Mouse (Mus musculus) midbrain, embryonic 12.5 days (tissue): ENCODE measurements around the gene Rab21. TPM values are rescaled to one million over a fixed set of nuclear protein-coding genes. Genes with fewer than 3 reads are reported as not detected.
A peak's percentile ranks its signal among the peaks of the same experiment; 100 is the strongest.

Experiments
- ATAC-seq: fragments of 200-750 bp; cut with Nextera tagmentation; 2 replicates; pipeline ENCODE4 v1.8.0; 2017; ENCODE audit warnings: low read depth, moderate TSS enrichment, moderate library complexity; ENCODE audit not compliant: low FRiP score
- H3K27ac ChIP-seq: fragments of 300-500 bp; sonication (generic); replicated peaks from 2 replicates; pipeline ENCODE4 v1.5.1; 2016; ENCODE audit warnings: mild to moderate bottlenecking
- H3K27me3 ChIP-seq: fragments of 300-500 bp; sonication (generic); 2 replicates; pipeline ENCODE4 v1.6.1; 2016; ENCODE audit warnings: mild to moderate bottlenecking
- H3K36me3 ChIP-seq: fragments of 300-500 bp; sonication (generic); 2 replicates; pipeline ENCODE4 v1.6.1; 2016
- H3K4me1 ChIP-seq: fragments of 300-500 bp; sonication (generic); 2 replicates; pipeline ENCODE4 v1.6.1; 2016
- H3K4me2 ChIP-seq: fragments of 300-500 bp; sonication (generic); replicated peaks from 2 replicates; pipeline ENCODE4 v1.6.1; 2016; ENCODE audit warnings: mild to moderate bottlenecking, moderate library complexity
- H3K4me3 ChIP-seq: fragments of 300-500 bp; sonication (generic); 2 replicates; pipeline ENCODE4 v1.5.1; 2016; ENCODE audit warnings: mild to moderate bottlenecking
- H3K9ac ChIP-seq: fragments of 300-500 bp; sonication (generic); replicated peaks from 2 replicates; pipeline ENCODE4 v1.6.1; 2016; ENCODE audit warnings: mild to moderate bottlenecking, moderate library complexity
- H3K9me3 ChIP-seq: fragments of 300-500 bp; sonication (generic); 2 replicates; pipeline ENCODE4 v1.6.1; 2016; ENCODE audit warnings: mild to moderate bottlenecking
- WGBS: fragments of 180-500 bp; shearing (Covaris S2); methylation state at CpG from one replicate; pipeline ENCODE4 v1.1.7; 2016; 5-methylcytosine and 5-hydroxymethylcytosine counted together
- polyA plus RNA-seq: library from polyadenylated mRNA; unstranded; fragments of >200 nt; fragmentation: Nextera tagmentation; extraction: Ambion mirVana; gene quantifications from 2 replicates; pipeline ENCODE4 v1.2.1, GENCODE M21; 2016

The Rab21 gene
- 5.2 and 5.4 TPM in 2 replicates for polyA plus RNA-seq

GRCm38 (mm10) chr10:115315473-115316171, at the start of gene Rab21:
Gene Rab21, minus strand, starts transcription at chr10:115315594.
- Histone ChIP-seq H3K27ac (peak within 1 kb of the TSS; percentile 91), H3K36me3 (no peaks in the 10 kb centered on the region), H3K9ac (peak within 1 kb of the TSS; percentile 95), H3K4me1 (peaks cover 22% of the 10 kb centered on the region), H3K9me3 (no peaks in the 10 kb centered on the region), H3K4me3 (peak within 1 kb of the TSS; percentile 90), H3K4me2 (peak within 1 kb of the TSS; percentile 83), H3K27me3 (no peaks in the 10 kb centered on the region)
- under 1% methylated on average over 46 of the region's 48 CpGs for WGBS
- peak; percentile 95 for ATAC-seq

DNA sequence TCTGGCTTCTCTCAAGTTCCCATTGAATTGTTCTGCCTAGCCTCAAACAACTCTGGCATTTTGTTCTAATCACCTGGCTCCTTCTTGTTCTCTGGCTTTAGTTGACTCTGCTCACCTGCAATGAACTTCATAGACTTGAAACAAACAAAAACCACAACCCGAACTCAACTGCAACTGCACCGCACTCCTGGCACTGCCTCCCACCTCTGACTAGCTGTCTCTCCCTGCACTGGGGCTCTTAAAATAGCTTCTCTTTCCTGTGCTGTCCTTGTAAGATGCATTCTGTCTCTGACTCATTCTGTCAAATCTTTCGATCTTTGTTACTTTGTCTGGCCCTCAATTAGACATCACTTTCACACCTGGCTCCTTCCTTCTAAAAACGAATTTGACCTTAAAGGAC, 47.8 kb upstream of the Rab21 start:
- no peak for ATAC-seq
- H3K9me3 ChIP-seq: no peaks in the 10 kb centered on the region
- no peaks in the 10 kb centered on the region for H3K27me3 ChIP-seq
- H3K9ac ChIP-seq: no peak overlapping the region; the same call in 1 of the 2 replicates
- WGBS: 87% methylated on average over 4 of the region's 4 CpGs
- peaks cover 16% of the 10 kb centered on the region for H3K4me1 ChIP-seq
- H3K27ac ChIP-seq: 0 out of 2 replicates have a peak overlapping the region, but pooled peaks have one; percentile 96
- peak overlapping the region; percentile 64; the same call in 1 of the 2 replicates for H3K4me3 ChIP-seq
- H3K36me3 ChIP-seq: no peaks in the 10 kb centered on the region
- H3K4me2 ChIP-seq: peak overlapping the region; percentile 71

DNA sequence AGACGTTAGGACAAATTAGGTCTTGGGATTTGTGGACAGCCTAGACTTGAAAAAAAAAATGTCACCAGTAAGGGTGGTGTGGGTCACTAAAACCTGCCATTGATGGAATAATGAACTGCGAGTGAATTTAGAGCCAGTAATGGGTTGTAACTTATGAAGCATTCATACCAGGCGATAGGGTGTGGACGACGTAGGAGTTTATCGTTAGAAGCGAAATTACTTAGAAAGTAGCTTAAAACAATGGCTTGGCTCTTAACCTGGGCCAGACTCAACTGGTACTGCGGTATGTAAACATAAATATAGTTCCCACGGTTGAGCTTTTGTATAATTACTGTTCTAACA, 47.2 kb upstream of the Rab21 start:
- ATAC-seq: no peak
- Histone ChIP-seq H3K9ac (peak overlapping the region; percentile 63; the same call in 1 of the 2 replicates), H3K36me3 (no peaks in the 10 kb centered on the region), H3K27ac (peak overlapping the region; percentile 96), H3K9me3 (no peaks in the 10 kb centered on the region), H3K4me3 (peak overlapping the region; percentile 64), H3K27me3 (no peaks in the 10 kb centered on the region), H3K4me1 (peaks cover 16% of the 10 kb centered on the region), H3K4me2 (peak overlapping the region; percentile 71)
- WGBS: 8% methylated on average over 9 of the region's 9 CpGs

DNA sequence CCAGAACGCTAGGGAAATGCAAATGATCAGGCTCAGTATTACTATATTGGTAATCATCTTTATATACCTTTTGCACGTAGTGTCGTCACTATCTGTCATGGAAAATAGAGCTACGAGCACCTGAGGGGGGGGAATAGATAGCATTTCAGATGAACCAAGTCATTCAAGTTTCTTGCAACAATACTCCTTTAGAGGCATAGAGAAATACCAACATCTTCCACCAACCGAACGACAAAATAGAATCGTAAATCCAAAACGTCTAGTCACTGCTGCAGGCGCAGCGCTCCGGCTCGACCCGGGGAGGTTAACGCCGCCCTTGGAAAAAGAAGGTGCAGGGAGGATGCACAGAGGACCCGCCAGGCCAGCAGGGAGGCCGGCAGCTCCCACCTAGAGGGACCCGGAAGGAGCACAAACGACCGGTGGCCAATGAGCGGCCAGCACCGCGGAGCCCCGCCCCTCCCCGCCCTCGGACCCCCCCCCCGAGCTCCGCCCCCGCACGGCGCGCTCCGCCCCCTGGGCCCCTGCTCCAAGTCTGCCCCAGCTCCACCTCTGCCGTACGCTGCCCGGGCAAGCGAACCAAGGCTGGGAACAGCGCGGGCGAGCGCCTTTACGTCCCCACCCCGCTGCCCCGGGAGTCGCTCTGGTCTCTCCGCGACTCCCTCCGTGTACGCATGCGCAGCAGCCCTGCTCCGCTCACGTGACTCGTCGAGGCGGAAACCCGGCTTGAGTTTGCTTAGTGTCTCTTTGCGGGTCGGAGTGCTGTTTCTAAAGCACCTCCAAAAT, 46.6 kb upstream of the Rab21 start, which contains the start of gene Tmem19:
Tmem19 (minus strand) TSS at position 662 of the 783 bp plus-strand sequence.
- WGBS: under 1% methylated on average over 50 of the region's 58 CpGs
- peak within 1 kb of the TSS; percentile 71 for H3K4me2 ChIP-seq

DNA sequence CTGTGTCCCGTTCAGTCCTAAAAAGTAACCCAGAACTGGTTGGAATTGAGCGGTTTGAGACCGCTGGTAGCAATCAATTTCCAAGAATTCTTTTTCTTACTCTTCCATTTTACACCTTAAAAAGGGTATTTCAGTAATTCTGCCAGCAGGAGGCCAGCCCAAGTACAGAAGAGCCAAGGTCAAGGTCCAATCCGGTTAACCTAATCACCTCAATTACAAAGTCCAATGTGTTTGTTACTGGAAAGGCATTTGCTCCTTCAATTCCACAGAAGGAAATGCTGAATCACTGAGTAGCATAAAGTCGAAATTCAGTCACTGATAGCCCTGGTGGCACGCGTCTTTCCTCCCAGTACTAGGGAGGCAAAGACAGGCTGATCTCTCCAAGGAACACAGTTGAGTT, 43.7 kb upstream of the Rab21 start:
- Histone ChIP-seq H3K4me2 (no peak overlapping the region), H3K4me1 (peaks cover 16% of the 10 kb centered on the region), H3K27ac (no peak overlapping the region), H3K9me3 (no peaks in the 10 kb centered on the region), H3K27me3 (no peaks in the 10 kb centered on the region), H3K36me3 (peaks cover 9% of the 10 kb centered on the region), H3K4me3 (no peak overlapping the region), H3K9ac (no peak overlapping the region)
- 93% methylated on average over 7 of the region's 7 CpGs for WGBS
- no peak for ATAC-seq

More for the DNA sequence above, 46.6 kb upstream of the Rab21 start, which contains the start of gene Tmem19:
- Histone ChIP-seq H3K36me3 (peaks cover 3% of the 10 kb centered on the region; the same call in 1 of the 2 replicates), H3K27ac (peak within 1 kb of the TSS; percentile 96), H3K9me3 (no peaks in the 10 kb centered on the region), H3K27me3 (no peaks in the 10 kb centered on the region), H3K9ac (peak within 1 kb of the TSS; percentile 63), H3K4me1 (peaks cover 16% of the 10 kb centered on the region), H3K4me3 (peak within 1 kb of the TSS; percentile 64)
- ATAC-seq: peak; percentile 99

GRCm38 (mm10) chr10:115358216-115358919, 43.0 kb upstream of the Rab21 start:
- Histone ChIP-seq H3K36me3 (peaks cover 9% of the 10 kb centered on the region), H3K27ac (no peak overlapping the region), H3K4me1 (peaks cover 16% of the 10 kb centered on the region), H3K4me2 (no peak overlapping the region), H3K9ac (no peak overlapping the region), H3K4me3 (no peak overlapping the region), H3K27me3 (no peaks in the 10 kb centered on the region), H3K9me3 (no peaks in the 10 kb centered on the region)
- 93% methylated on average over 17 of the region's 17 CpGs for WGBS
- ATAC-seq: no peak

GRCm38 (mm10) chr10:115356106-115356505, 40.7 kb upstream of the Rab21 start:
- no peak overlapping the region for H3K27ac ChIP-seq
- no peaks in the 10 kb centered on the region for H3K27me3 ChIP-seq
- H3K36me3 ChIP-seq: peaks cover 9% of the 10 kb centered on the region
- 89% methylated on average over 6 of the region's 7 CpGs for WGBS
- no peak overlapping the region for H3K4me2 ChIP-seq
- H3K4me3 ChIP-seq: no peak overlapping the region
- peaks cover 5% of the 10 kb centered on the region for H3K4me1 ChIP-seq
- no peak for ATAC-seq
- no peaks in the 10 kb centered on the region for H3K9me3 ChIP-seq
- H3K9ac ChIP-seq: no peak overlapping the region

GRCm38 (mm10) chr10:115355016-115355415, 39.6 kb upstream of the Rab21 start:
- no peaks in the 10 kb centered on the region for H3K27me3 ChIP-seq
- ATAC-seq: no peak
- no peak overlapping the region for H3K27ac ChIP-seq
- H3K9me3 ChIP-seq: no peaks in the 10 kb centered on the region
- H3K4me2 ChIP-seq: no peak overlapping the region
- H3K36me3 ChIP-seq: peaks cover 9% of the 10 kb centered on the region
- H3K4me1 ChIP-seq: no peaks in the 10 kb centered on the region
- no peak overlapping the region for H3K4me3 ChIP-seq
- no peak overlapping the region for H3K9ac ChIP-seq
- WGBS: 88% methylated on average over 6 of the region's 6 CpGs

GRCm38 (mm10) chr10:115354553-115354952, 39.2 kb upstream of the Rab21 start:
- Histone ChIP-seq H3K9ac (no peak overlapping the region), H3K36me3 (peaks cover 9% of the 10 kb centered on the region), H3K4me3 (no peak overlapping the region), H3K27me3 (no peaks in the 10 kb centered on the region), H3K27ac (no peak overlapping the region), H3K4me2 (no peak overlapping the region), H3K9me3 (no peaks in the 10 kb centered on the region), H3K4me1 (no peaks in the 10 kb centered on the region)
- ATAC-seq: 0 out of 2 replicates have a peak, but pooled peaks have one; percentile 52
- WGBS: 75% methylated on average over 6 of the region's 6 CpGs

GRCm38 (mm10) chr10:115350810-115351397, 35.5 kb upstream of the Rab21 start:
- no peak overlapping the region for H3K27ac ChIP-seq
- no peaks in the 10 kb centered on the region for H3K27me3 ChIP-seq
- no peaks in the 10 kb centered on the region; the same call in 1 of the 2 replicates for H3K4me1 ChIP-seq
- WGBS: 82% methylated on average over 2 of the region's 2 CpGs
- no peak overlapping the region for H3K9ac ChIP-seq
- H3K4me3 ChIP-seq: no peak overlapping the region
- ATAC-seq: no peak
- H3K4me2 ChIP-seq: no peak overlapping the region
- H3K9me3 ChIP-seq: no peaks in the 10 kb centered on the region
- peaks cover 8% of the 10 kb centered on the region for H3K36me3 ChIP-seq

- Histone ChIP-seq H3K27me3 (no peaks in the 10 kb centered on the region), H3K4me1 (no peaks in the 10 kb centered on the region; the same call in 1 of the 2 replicates), H3K9ac (no peak overlapping the region), H3K9me3 (no peaks in the 10 kb centered on the region), H3K4me3 (no peak overlapping the region), H3K4me2 (no peak overlapping the region), H3K36me3 (peaks cover 13% of the 10 kb centered on the region), H3K27ac (no peak overlapping the region)
- WGBS: 91% methylated on average over 7 of the region's 7 CpGs
- ATAC-seq: no peak
Observed at GRCm38 (mm10) chr10:115349509-115349908, 34.1 kb upstream of the Rab21 start.
